Mouse (Mus musculus): ENCODE data around the gene Vmn2r23. TPM values are rescaled to one million over a fixed set of nuclear protein-coding genes. Genes with fewer than 3 reads are reported as not detected.

Gene Vmn2r23
- total RNA-seq (2023; ENCODE audit: inconsistent age): not detected in 4 replicates

DNA sequence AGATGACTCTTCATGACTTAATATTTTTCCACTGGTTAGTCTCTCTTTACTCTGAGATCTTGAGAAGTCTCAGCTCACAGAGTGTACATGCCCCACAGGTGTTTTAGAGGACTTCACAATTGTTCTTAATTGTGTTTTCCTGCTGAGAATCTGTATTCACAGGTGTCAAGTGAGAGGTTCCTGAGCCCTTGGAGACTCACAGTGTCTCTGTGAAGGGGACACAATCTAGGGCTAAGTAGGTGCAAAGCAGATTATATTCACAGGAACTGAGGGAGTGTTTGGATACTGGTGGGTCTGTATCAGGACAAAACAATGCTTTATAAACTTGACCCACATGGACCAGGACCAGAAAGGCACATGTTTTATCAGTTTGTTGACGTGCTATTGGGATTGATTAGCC lies at the start of gene Vmn2r23:
Gene Vmn2r23, plus strand, starts transcription at position 301 of the 400 bp plus-strand sequence.

DNA sequence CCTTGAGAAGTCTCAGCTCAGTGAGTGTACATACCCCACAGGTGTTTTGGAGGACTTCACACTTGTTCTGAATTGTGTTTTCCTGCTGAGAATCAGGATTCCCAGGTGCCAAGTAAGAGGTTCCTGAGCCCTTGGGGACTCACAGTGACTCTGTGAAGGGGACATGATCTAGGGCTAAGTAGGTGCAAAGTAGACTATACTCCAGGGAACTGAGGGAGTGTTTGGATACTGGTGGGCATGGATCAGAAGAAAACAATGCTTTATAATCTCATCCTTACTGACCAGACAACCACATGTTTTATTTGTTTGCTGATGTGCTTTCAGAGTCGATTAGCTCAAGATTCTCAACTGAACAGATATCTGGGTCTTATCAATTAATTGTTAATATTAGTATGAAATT lies 76.1 kb downstream of the Vmn2r23 start, which contains the start of gene Vmn2r24:
Gene Vmn2r24, plus strand, starts transcription at position 301 of the 400 bp plus-strand sequence.

Other genes starting within 250 kb of the Vmn2r23 start
- gene Vmn2r21, start 169.3 kb upstream of the Vmn2r23 start, total RNA-seq (2023; ENCODE audit: inconsistent age): not detected in 4 replicates
- gene Vmn2r22, start 51.9 kb upstream of the Vmn2r23 start, total RNA-seq (2023; ENCODE audit: inconsistent age): not detected in 4 replicates
- gene Vmn2r24, start 76.2 kb downstream of the Vmn2r23 start, total RNA-seq (2023; ENCODE audit: inconsistent age): not detected in 4 replicates
- gene Vmn2r25, start 150.8 kb downstream of the Vmn2r23 start, total RNA-seq (2023; ENCODE audit: inconsistent age): not detected in 4 replicates